Mouse (Mus musculus): ENCODE results near the gene Plcxd3.
"Not testable (repeated sequence)": the region's sequence is repeated elsewhere in the genome, so short reads cannot be mapped to it uniquely, and the experiment has no call there.

Plcxd3 gene

DNA sequence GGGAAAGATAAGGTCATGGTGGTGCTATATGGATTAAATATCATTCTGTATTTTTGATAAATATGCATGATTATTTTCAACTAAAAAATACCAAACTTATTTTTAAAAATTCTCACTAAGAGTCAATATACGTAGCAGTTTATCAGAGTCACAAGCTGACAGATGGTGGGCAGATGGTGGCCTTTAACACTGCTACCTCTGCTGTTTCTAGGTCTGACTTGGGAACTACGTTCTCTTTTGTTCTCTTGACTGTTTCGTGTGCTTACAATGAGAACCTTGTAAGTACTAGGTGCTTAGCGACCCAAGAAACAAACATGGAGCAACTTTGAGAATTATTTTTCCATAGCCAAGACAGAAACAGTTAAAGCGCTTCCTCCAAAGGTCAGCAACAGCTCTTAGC lies 183.8 kb downstream of the Plcxd3 start:
- in situ Hi-C loops (cut with MboI, MseI), result no loop called here

DNA sequence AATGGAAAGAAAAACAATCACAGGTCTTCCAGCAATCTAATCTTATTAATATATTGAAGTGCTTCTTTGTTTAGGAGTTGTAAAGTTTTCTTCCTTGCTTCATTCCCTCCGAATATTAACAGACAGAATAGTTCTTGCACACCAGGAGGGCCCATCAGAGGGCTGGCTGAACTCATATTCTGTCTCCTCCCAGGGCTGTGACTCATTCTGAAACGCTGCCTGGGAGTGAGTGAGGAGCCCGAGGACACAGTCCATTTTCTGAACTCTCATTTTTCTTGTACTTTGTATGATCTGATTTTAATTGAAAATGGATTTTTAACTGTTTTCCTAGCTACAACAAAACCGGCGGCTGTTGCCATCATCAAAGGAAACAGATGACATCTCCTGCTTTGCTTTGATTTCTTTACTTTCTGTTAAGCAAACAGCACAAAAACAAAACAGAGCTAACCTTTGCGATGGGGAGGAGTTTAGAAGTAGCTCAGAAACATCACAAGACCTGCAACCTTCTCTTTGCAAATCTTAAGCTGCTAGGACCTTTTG lies 186.2 kb downstream of the Plcxd3 start:
- in situ Hi-C loops (cut with MboI, MseI), result no loop called here

DNA sequence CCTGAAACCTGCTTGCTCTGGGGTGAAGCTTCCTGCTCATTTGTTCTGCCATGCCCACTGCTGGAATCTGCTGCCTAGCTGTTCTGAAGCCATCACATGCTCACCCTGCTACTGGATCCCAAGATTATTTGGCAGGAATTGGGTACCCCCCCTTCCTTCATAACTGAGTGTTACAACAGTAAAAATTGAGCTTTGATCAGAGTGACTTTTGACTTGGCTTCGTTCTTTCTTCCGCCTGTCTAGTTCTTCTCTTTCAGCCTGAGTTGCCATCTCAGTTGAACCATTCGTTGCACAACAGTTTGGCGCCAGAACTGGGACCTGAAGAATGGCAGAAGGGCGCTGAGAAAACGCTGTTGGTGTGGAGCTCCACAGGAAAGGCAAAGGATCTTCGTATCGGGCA lies 220.2 kb downstream of the Plcxd3 start:
- in situ Hi-C loops (cut with MboI, MseI), result not testable (repeated sequence)

DNA sequence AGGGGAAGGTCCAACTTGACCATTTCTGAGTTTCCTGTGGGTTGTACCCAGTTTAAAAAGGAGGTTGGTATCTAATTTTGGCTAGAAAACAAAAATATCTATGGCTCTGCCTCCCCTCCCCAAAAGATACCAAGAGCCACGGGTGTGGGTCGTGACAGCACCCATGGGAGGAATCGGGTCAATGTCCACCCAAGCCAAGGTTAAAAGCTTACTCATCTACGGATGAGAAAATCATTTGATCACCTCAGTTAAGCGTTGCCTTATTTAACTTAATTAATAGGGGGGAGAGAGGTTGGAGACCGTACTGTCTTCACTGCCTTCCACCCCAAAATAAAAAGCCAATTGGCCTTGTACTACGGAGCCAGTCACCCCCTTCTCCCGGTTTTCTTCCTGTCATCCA lies 223.4 kb downstream of the Plcxd3 start:
- in situ Hi-C loops (cut with MboI, MseI), result not testable (repeated sequence)

DNA sequence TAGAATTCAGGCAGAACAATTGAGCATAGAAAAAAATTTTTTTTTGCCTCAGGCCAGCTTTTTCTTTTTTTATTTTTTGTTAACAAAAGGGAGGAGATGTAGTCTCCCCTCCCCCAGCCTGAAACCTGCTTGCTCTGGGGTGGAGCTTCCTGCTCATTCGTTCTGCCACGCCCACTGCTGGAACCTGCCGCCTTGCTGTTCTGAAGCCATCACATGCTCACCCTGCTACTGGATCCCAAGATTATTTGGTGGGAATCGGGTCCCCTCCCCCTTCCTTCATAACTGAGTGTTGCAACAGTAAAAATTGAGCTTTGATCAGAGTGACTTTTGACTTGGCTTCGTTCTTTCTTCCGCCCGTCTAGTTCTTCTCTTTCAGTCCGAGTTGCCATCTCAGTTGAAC lies 224.0 kb downstream of the Plcxd3 start:
- in situ Hi-C loops (cut with MboI, MseI), result not testable (repeated sequence)

DNA sequence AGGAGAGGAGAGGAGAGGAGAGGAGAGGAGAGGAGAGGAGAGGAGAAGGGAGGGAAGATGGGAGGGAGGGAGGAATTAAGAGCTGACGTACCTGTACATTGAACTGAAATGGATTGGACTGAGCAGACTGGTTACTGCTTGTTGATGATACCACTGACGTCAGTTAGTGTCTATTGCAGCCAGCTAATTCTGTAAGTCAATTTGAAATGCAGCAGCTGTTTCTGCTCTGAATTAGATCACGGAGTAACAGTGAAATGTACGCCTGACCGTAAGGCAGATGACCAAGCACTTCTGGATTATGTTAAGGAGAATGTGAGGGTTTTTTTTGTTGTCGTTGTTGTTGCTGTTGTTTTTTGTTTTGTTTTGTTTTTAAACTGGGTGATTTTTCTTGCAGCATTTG lies 230.3 kb downstream of the Plcxd3 start:
- in situ Hi-C loops (cut with MboI, MseI), result no loop called here

All from regulatory T cell (primary cell).